Mouse (Mus musculus): ENCODE results near the gene Atp1b1. TPM values are rescaled to one million over a fixed set of nuclear protein-coding genes. Genes with fewer than 3 reads are reported as not detected.

Atp1b1 gene
- polyA plus RNA-seq, 2 experiments: 6.5 to 7.9 TPM

DNA sequence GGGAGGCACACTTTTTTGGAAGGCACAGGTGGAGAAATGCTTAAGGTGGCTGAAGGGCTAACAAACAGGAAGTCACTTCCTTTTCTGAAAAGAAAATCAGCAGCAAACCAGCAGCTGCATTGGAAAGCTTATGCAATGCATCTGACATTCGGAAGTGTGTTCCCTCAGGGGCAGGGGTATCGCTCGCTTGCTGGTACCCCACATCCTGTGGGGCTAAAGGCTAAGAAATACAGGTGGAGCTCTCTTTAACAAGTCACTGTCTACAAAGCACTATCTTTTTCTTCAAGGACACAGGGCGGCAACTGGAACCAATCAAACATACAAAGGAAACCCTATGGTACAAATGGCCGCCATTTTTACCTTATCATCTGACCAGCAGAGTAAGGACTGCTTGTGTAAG, 4.4 kb downstream of the Atp1b1 start:
- H3K9me3 ChIP-seq (ENCODE audit: control insufficient read depth, low read length): no peaks in the 10 kb centered on the region
- peaks cover 27% of the 10 kb centered on the region for H3K27me3 ChIP-seq (ENCODE audit: control insufficient read depth, insufficient read depth, low read length)
- no peak overlapping the region for H3K9ac ChIP-seq (replicated peaks)
- H3K27ac ChIP-seq: no peak overlapping the region
- no peak for ATAC-seq (ENCODE audit: insufficient read depth)
- no peak overlapping the region for H3K4me3 ChIP-seq (ENCODE audit: insufficient read depth in 1 of 2, low read depth in 2 of 2, low read length in 2 of 2)
- TF ChIP-seq CTCF (IDR thresholded peaks at IDR 0.05; ENCODE audit: low read depth): no peak
- TF ChIP-seq EP300 (IDR thresholded peaks at IDR 0.05; ENCODE audit: low read depth): no peak
- no peak overlapping the region for H3K4me2 ChIP-seq (ENCODE audit: low read depth)
- H3K4me1 ChIP-seq (replicated peaks; ENCODE audit: control insufficient read depth in 2 of 2, insufficient read depth in 2 of 2, low read length in 1 of 2): peaks cover 0 to 3% of the 10 kb centered on the region in 2 experiments; a peak in 1 of 4 replicates
- 31% methylated on average over 5 of the region's 5 CpGs for WGBS (ENCODE audit: insufficient replicate concordance)
- no peak for DNase-seq (ENCODE audit: low read depth in 3 of 3, low spot score in 3 of 3)
- H3K36me3 ChIP-seq (replicated peaks; ENCODE audit: control insufficient read depth, insufficient read depth, low read depth): no peaks in the 10 kb centered on the region

DNA sequence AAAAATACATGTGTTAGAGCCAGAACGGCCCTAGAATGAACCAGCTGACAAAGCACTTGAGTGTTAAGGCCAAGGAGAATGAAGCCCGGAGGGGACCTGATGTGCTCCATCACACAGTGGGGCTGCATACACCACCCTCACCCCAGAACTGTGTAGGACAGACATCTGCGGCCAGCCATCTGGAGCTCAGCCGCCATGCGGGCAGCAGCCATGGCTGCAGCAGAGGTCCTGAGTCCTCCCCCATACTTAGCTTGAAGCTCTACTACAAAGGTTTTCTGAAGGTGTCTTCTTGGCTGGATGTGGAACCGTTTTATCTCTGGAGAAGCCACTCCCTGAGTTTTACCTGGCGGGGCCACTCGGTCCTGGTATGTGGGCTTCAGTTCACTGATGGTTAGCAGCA, 5.0 kb downstream of the Atp1b1 start:
- no peak overlapping the region for H3K4me3 ChIP-seq (ENCODE audit: insufficient read depth in 1 of 2, low read depth in 2 of 2, low read length in 2 of 2)
- peaks cover 0 to 3% of the 10 kb centered on the region in 2 experiments; a peak in 1 of 4 replicates for H3K4me1 ChIP-seq (replicated peaks; ENCODE audit: control insufficient read depth in 2 of 2, insufficient read depth in 2 of 2, low read length in 1 of 2)
- no peak overlapping the region for H3K27ac ChIP-seq
- H3K4me2 ChIP-seq (ENCODE audit: low read depth): no peak overlapping the region
- H3K9me3 ChIP-seq (ENCODE audit: control insufficient read depth, low read length): no peaks in the 10 kb centered on the region
- no peak overlapping the region for H3K9ac ChIP-seq (replicated peaks)
- TF ChIP-seq CTCF (IDR thresholded peaks at IDR 0.05; ENCODE audit: low read depth) (no peak), EP300 (IDR thresholded peaks at IDR 0.05; ENCODE audit: low read depth) (no peak)
- ATAC-seq (ENCODE audit: insufficient read depth) (no peak), DNase-seq (ENCODE audit: low read depth in 3 of 3, low spot score in 3 of 3) (no peak)
- no peaks in the 10 kb centered on the region for H3K36me3 ChIP-seq (replicated peaks; ENCODE audit: control insufficient read depth, insufficient read depth, low read depth)
- WGBS (ENCODE audit: insufficient replicate concordance): 74% methylated on average over 8 of the region's 8 CpGs
- H3K27me3 ChIP-seq (ENCODE audit: control insufficient read depth, insufficient read depth, low read length): peaks cover 21% of the 10 kb centered on the region

DNA sequence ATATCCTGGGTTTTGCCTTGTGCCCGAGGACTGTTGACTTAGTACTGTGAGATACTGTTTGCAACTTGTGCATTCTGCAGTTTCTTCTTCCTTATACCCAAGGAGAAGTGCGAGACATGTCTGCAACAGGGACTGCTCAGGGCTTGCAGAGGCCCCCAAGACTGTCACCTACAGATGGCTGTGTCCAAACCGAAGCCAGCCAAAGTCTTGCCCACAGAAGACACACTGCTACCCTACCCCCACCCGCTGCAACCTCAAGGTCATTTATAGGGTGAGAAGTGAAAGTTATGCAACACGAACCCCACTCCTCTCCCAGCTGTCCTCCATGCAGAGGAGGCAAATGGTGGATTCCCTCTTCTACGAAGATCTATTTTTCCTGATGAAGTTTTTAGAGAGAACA, 5.6 kb downstream of the Atp1b1 start:
- TF ChIP-seq EP300 (IDR thresholded peaks at IDR 0.05; ENCODE audit: low read depth) (no peak), CTCF (IDR thresholded peaks at IDR 0.05; ENCODE audit: low read depth) (no peak)
- no peaks in the 10 kb centered on the region for H3K36me3 ChIP-seq (replicated peaks; ENCODE audit: control insufficient read depth, insufficient read depth, low read depth)
- ATAC-seq (ENCODE audit: insufficient read depth) (no peak), DNase-seq (ENCODE audit: low read depth in 3 of 3, low spot score in 3 of 3) (no peak)
- no peaks in the 10 kb centered on the region for H3K9me3 ChIP-seq (ENCODE audit: control insufficient read depth, low read length)
- no peak overlapping the region for H3K4me3 ChIP-seq (ENCODE audit: insufficient read depth in 1 of 2, low read depth in 2 of 2, low read length in 2 of 2)
- WGBS (ENCODE audit: insufficient replicate concordance): 53% methylated on average over 6 of the region's 6 CpGs
- peaks cover 16% of the 10 kb centered on the region for H3K27me3 ChIP-seq (ENCODE audit: control insufficient read depth, insufficient read depth, low read length)
- no peak overlapping the region for H3K27ac ChIP-seq
- no peak overlapping the region for H3K9ac ChIP-seq (replicated peaks)
- H3K4me2 ChIP-seq (ENCODE audit: low read depth): no peak overlapping the region
- H3K4me1 ChIP-seq (replicated peaks; ENCODE audit: control insufficient read depth in 2 of 2, insufficient read depth in 2 of 2, low read length in 1 of 2): peaks cover 0 to 3% of the 10 kb centered on the region in 2 experiments; a peak in 1 of 4 replicates

DNA sequence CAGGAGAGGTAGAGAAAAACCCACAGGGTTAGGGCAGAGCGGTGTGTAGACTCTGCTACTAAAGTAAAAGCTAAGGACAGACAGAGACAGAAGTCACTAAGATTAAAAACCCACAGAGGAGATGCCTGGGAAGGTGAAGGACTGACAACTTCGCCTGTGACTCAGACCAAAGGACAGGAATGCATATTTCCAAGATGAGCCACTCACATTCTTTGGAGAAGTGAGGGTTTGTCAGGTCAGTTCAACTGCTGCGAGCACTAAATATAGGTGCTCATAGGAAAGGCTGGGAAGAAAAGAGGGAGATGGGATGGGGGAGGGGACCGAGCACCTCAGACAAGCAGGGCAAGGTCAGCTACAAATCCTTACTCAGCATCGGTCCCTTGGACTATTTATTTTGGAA, 6.8 kb downstream of the Atp1b1 start:
- H3K4me3 ChIP-seq (ENCODE audit: insufficient read depth in 1 of 2, low read depth in 2 of 2, low read length in 2 of 2): no peak overlapping the region
- no peaks in the 10 kb centered on the region for H3K9me3 ChIP-seq (ENCODE audit: control insufficient read depth, low read length)
- no peaks in the 10 kb centered on the region for H3K36me3 ChIP-seq (replicated peaks; ENCODE audit: control insufficient read depth, insufficient read depth, low read depth)
- TF ChIP-seq CTCF (IDR thresholded peaks at IDR 0.05; ENCODE audit: low read depth) (no peak), EP300 (IDR thresholded peaks at IDR 0.05; ENCODE audit: low read depth) (no peak)
- no peak overlapping the region for H3K4me2 ChIP-seq (ENCODE audit: low read depth)
- H3K27ac ChIP-seq: no peak overlapping the region
- H3K9ac ChIP-seq (replicated peaks): no peak overlapping the region
- H3K4me1 ChIP-seq (replicated peaks; ENCODE audit: control insufficient read depth in 2 of 2, insufficient read depth in 2 of 2, low read length in 1 of 2): peaks cover 0 to 3% of the 10 kb centered on the region in 2 experiments; a peak in 1 of 4 replicates
- H3K27me3 ChIP-seq (ENCODE audit: control insufficient read depth, insufficient read depth, low read length): peaks cover 3% of the 10 kb centered on the region
- 65% methylated on average over 5 of the region's 5 CpGs for WGBS (ENCODE audit: insufficient replicate concordance)
- ATAC-seq (ENCODE audit: insufficient read depth): no peak
- DNase-seq (ENCODE audit: low read depth in 3 of 3, low spot score in 3 of 3): no peak

DNA sequence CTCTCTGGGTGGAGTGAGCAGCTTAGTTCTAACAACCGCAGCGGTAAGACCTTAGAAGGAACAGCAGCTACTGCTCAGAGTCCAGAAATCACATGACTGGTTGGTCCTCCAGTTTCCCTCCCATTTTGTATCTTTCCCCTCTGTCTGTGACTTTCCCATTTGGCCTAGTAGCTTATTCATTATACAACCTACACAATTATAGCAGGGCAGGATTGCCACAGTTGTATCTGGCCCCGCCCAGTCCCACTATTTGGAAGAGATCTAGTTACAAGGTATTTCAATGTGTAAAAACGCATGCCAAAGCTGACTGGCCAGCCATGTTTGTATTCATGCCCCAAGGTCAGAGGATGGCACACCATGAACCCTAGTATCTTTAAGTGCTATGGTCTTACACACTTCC, 7.5 kb downstream of the Atp1b1 start:
- no peak for DNase-seq (ENCODE audit: low read depth in 3 of 3, low spot score in 3 of 3)
- TF ChIP-seq CTCF (IDR thresholded peaks at IDR 0.05; ENCODE audit: low read depth) (no peak), EP300 (IDR thresholded peaks at IDR 0.05; ENCODE audit: low read depth) (no peak)
- H3K4me1 ChIP-seq (replicated peaks; ENCODE audit: control insufficient read depth in 2 of 2, insufficient read depth in 2 of 2, low read length in 1 of 2): peaks cover 0 to 3% of the 10 kb centered on the region in 2 experiments; a peak in 2 of 4 replicates
- no peak for ATAC-seq (ENCODE audit: insufficient read depth)
- H3K9me3 ChIP-seq (ENCODE audit: control insufficient read depth, low read length): no peaks in the 10 kb centered on the region
- WGBS (ENCODE audit: insufficient replicate concordance): 67% methylated on average over 4 of the region's 4 CpGs
- no peak overlapping the region for H3K27ac ChIP-seq
- no peak overlapping the region for H3K4me2 ChIP-seq (ENCODE audit: low read depth)
- H3K9ac ChIP-seq (replicated peaks): no peak overlapping the region
- H3K27me3 ChIP-seq (ENCODE audit: control insufficient read depth, insufficient read depth, low read length): no peaks in the 10 kb centered on the region
- no peaks in the 10 kb centered on the region for H3K36me3 ChIP-seq (replicated peaks; ENCODE audit: control insufficient read depth, insufficient read depth, low read depth)
- H3K4me3 ChIP-seq (ENCODE audit: insufficient read depth in 1 of 2, low read depth in 2 of 2, low read length in 2 of 2): no peak overlapping the region
